Mouse (Mus musculus): Measurements from ENCODE around the gene Lypd6. TPM values are rescaled to one million over a fixed set of nuclear protein-coding genes. Genes with fewer than 3 reads are reported as not detected.

Gene Lypd6
- polyA plus RNA-seq, 1 experiment from 2014 or later: 5.5 TPM

- Histone ChIP-seq H3K4me1 (replicated peaks; ENCODE audit: control insufficient read depth, insufficient read depth, low read length) (no peaks in the 10 kb centered on the region), H3K36me3 (ENCODE audit: control insufficient read depth, insufficient read depth, low read length) (no peaks in the 10 kb centered on the region), H3K27me3 (ENCODE audit: control insufficient read depth, insufficient read depth, low read length) (no peaks in the 10 kb centered on the region), H3K9me3 (ENCODE audit: control insufficient read depth, low read length) (no peaks in the 10 kb centered on the region), H3K4me2 (replicated peaks; ENCODE audit: low read depth, low read length) (no peak overlapping the region), H3K9ac (ENCODE audit: low read depth, low read length) (no peak overlapping the region), H3K27ac (ENCODE audit: low read depth, low read length) (no peak overlapping the region), H3K4me3 (ENCODE audit: low read depth, low read length) (no peak overlapping the region)
- DNase-seq (ENCODE audit: low spot score) (no peak), ATAC-seq (ENCODE audit: low FRiP score) (no peak)
- WGBS: 100% methylated on average over 1 of the region's 1 CpGs
Measured at GRCm38 (mm10) chr2:50053893-50054292, 12.3 kb upstream of the Lypd6 start.

DNA sequence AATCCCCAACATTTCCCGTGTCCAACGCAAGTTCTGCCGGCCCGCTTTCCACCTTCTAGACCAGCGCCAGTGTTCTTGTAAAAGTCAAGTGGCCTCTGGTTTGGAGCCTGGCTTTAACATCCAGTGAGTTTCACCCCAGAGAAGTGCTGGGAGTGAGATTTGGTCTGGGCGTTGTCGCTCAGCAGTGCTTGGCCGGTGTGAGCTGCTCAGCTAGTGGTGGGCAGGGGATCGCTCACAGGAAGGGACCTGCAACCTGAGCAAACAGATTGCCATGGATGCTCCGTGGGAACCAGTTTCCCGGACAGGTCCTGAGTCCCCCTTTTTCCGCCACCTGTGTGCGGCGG lies 355 bp upstream of the Lypd6 start:
- no peak for DNase-seq (ENCODE audit: low spot score)
- Histone ChIP-seq H3K36me3 (ENCODE audit: control insufficient read depth, insufficient read depth, low read length) (no peaks in the 10 kb centered on the region), H3K9me3 (ENCODE audit: control insufficient read depth, low read length) (no peaks in the 10 kb centered on the region), H3K4me1 (replicated peaks; ENCODE audit: control insufficient read depth, insufficient read depth, low read length) (no peaks in the 10 kb centered on the region), H3K9ac (ENCODE audit: low read depth, low read length) (peak overlapping the region; percentile 60), H3K4me2 (replicated peaks; ENCODE audit: low read depth, low read length) (peak overlapping the region; percentile 91), H3K27me3 (ENCODE audit: control insufficient read depth, insufficient read depth, low read length) (peaks cover 7% of the 10 kb centered on the region), H3K27ac (ENCODE audit: low read depth, low read length) (0 out of 2 replicates have a peak overlapping the region, but pooled peaks have one; percentile 17), H3K4me3 (ENCODE audit: low read depth, low read length) (peak overlapping the region; percentile 68)
- WGBS: under 1% methylated on average over 14 of the region's 14 CpGs
- ATAC-seq (ENCODE audit: low FRiP score): peak; percentile 71

GRCm38 (mm10) chr2:50066968-50067315 lies 713 bp downstream of the Lypd6 start:
- peak overlapping the region; percentile 91 for H3K4me2 ChIP-seq (replicated peaks; ENCODE audit: low read depth, low read length)
- 2% methylated on average over 9 of the region's 9 CpGs for WGBS
- DNase-seq (ENCODE audit: low spot score) (no peak), ATAC-seq (ENCODE audit: low FRiP score) (no peak)
- no peaks in the 10 kb centered on the region for H3K4me1 ChIP-seq (replicated peaks; ENCODE audit: control insufficient read depth, insufficient read depth, low read length)
- no peaks in the 10 kb centered on the region for H3K36me3 ChIP-seq (ENCODE audit: control insufficient read depth, insufficient read depth, low read length)
- H3K9me3 ChIP-seq (ENCODE audit: control insufficient read depth, low read length): no peaks in the 10 kb centered on the region
- H3K27me3 ChIP-seq (ENCODE audit: control insufficient read depth, insufficient read depth, low read length): peaks cover 7% of the 10 kb centered on the region
- H3K4me3 ChIP-seq (ENCODE audit: low read depth, low read length): peak overlapping the region; percentile 68
- H3K27ac ChIP-seq (ENCODE audit: low read depth, low read length): no peak overlapping the region
- H3K9ac ChIP-seq (ENCODE audit: low read depth, low read length): peak overlapping the region; percentile 60

- no peaks in the 10 kb centered on the region for H3K36me3 ChIP-seq (ENCODE audit: control insufficient read depth, insufficient read depth, low read length)
- H3K4me3 ChIP-seq (ENCODE audit: low read depth, low read length): no peak overlapping the region
- no peaks in the 10 kb centered on the region for H3K4me1 ChIP-seq (replicated peaks; ENCODE audit: control insufficient read depth, insufficient read depth, low read length)
- no peak overlapping the region for H3K4me2 ChIP-seq (replicated peaks; ENCODE audit: low read depth, low read length)
- no peaks in the 10 kb centered on the region for H3K9me3 ChIP-seq (ENCODE audit: control insufficient read depth, low read length)
- no peak overlapping the region for H3K9ac ChIP-seq (ENCODE audit: low read depth, low read length)
- H3K27ac ChIP-seq (ENCODE audit: low read depth, low read length): no peak overlapping the region
- DNase-seq (ENCODE audit: low spot score): no peak
- 77% methylated on average over 13 of the region's 13 CpGs for WGBS
- H3K27me3 ChIP-seq (ENCODE audit: control insufficient read depth, insufficient read depth, low read length): peaks cover 7% of the 10 kb centered on the region
- no peak for ATAC-seq (ENCODE audit: low FRiP score)
Measured at GRCm38 (mm10) chr2:50069571-50070295, 3.5 kb downstream of the Lypd6 start.

DNA sequence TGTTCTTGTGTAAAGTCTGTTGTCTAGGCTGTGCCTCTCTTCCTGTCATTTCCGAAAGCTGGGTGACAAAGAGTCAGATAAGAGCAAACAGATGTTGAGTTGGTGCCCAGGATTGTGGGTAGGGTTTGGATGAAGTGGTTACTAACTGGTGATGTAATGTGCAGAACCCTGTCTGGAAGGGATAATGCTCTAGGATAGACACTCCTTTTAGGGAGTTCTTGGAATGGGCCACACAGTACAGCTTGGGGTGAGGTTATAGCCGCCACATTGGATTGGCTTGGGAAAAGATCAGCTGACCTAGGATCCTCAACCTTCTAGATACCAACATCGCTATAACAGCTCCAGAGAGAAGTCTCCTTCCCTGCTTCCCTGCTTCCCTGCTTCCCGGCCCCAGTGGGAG lies 5.9 kb downstream of the Lypd6 start:
- DNase-seq (ENCODE audit: low spot score) (no peak), ATAC-seq (ENCODE audit: low FRiP score) (no peak)
- Histone ChIP-seq H3K9ac (ENCODE audit: low read depth, low read length) (no peak overlapping the region), H3K27me3 (ENCODE audit: control insufficient read depth, insufficient read depth, low read length) (no peaks in the 10 kb centered on the region), H3K36me3 (ENCODE audit: control insufficient read depth, insufficient read depth, low read length) (no peaks in the 10 kb centered on the region), H3K4me3 (ENCODE audit: low read depth, low read length) (no peak overlapping the region), H3K4me1 (replicated peaks; ENCODE audit: control insufficient read depth, insufficient read depth, low read length) (no peaks in the 10 kb centered on the region), H3K4me2 (replicated peaks; ENCODE audit: low read depth, low read length) (no peak overlapping the region), H3K9me3 (ENCODE audit: control insufficient read depth, low read length) (no peaks in the 10 kb centered on the region), H3K27ac (ENCODE audit: low read depth, low read length) (no peak overlapping the region)
- whole genome bisulfite sequencing: 79% methylated on average over 4 of the region's 4 CpGs

- Histone ChIP-seq H3K4me3 (ENCODE audit: low read depth, low read length) (no peak overlapping the region), H3K4me2 (replicated peaks; ENCODE audit: low read depth, low read length) (no peak overlapping the region), H3K9ac (ENCODE audit: low read depth, low read length) (no peak overlapping the region), H3K36me3 (ENCODE audit: control insufficient read depth, insufficient read depth, low read length) (no peaks in the 10 kb centered on the region), H3K9me3 (ENCODE audit: control insufficient read depth, low read length) (no peaks in the 10 kb centered on the region), H3K27me3 (ENCODE audit: control insufficient read depth, insufficient read depth, low read length) (no peaks in the 10 kb centered on the region), H3K4me1 (replicated peaks; ENCODE audit: control insufficient read depth, insufficient read depth, low read length) (no peaks in the 10 kb centered on the region), H3K27ac (ENCODE audit: low read depth, low read length) (no peak overlapping the region)
- WGBS: 77% methylated on average over 3 of the region's 3 CpGs
- ATAC-seq (ENCODE audit: low FRiP score) (no peak), DNase-seq (ENCODE audit: low spot score) (no peak)
Measured at GRCm38 (mm10) chr2:50084746-50085145, 18.5 kb downstream of the Lypd6 start.

DNA sequence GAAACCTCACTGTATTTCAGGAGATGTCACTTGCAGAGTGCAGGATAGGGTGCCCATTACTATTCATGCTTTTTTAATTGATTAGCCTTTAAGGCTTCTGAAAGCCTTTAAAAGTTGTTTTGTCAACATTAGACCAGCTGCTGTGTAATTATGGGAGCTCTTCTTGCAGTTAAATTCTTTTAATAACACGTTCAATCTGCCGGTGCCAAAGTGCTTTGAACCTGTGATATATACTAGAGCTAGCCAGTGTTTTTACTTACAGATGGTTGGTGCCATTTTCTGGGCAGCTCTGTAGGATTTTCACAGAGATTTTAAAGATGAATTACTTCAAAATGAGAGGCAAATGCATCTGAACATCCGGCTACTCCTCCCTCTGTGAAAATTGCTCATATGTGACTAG lies 21.5 kb downstream of the Lypd6 start:
- no peak overlapping the region for H3K9ac ChIP-seq (ENCODE audit: low read depth, low read length)
- no peak for ATAC-seq (ENCODE audit: low FRiP score)
- H3K36me3 ChIP-seq (ENCODE audit: control insufficient read depth, insufficient read depth, low read length): no peaks in the 10 kb centered on the region
- no peaks in the 10 kb centered on the region for H3K27me3 ChIP-seq (ENCODE audit: control insufficient read depth, insufficient read depth, low read length)
- H3K27ac ChIP-seq (ENCODE audit: low read depth, low read length): no peak overlapping the region
- no peaks in the 10 kb centered on the region for H3K9me3 ChIP-seq (ENCODE audit: control insufficient read depth, low read length)
- no peak for DNase-seq (ENCODE audit: low spot score)
- H3K4me1 ChIP-seq (replicated peaks; ENCODE audit: control insufficient read depth, insufficient read depth, low read length): no peaks in the 10 kb centered on the region
- no peak overlapping the region for H3K4me3 ChIP-seq (ENCODE audit: low read depth, low read length)
- WGBS: 83% methylated on average over 3 of the region's 3 CpGs
- no peak overlapping the region for H3K4me2 ChIP-seq (replicated peaks; ENCODE audit: low read depth, low read length)

DNA sequence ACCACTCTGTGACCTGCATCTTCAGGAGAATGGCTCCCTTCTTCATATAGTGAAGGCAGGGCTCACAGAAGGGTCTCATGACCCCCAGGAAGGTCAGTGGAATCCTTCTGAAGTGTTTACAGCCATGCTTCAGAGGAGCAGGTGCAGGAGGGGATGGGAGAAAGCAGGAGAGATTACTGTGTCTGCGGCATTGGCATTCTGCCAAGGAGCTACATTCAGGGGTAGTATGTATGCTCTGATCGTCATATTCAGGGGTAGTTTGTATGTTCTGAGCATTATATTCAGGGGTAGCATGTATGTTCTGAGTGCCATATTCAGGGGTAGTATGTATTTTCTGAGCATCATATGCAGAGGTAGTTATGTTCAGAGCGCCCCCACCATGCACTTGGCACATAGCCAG lies 30.1 kb downstream of the Lypd6 start:
- no peaks in the 10 kb centered on the region for H3K36me3 ChIP-seq (ENCODE audit: control insufficient read depth, insufficient read depth, low read length)
- no peaks in the 10 kb centered on the region for H3K9me3 ChIP-seq (ENCODE audit: control insufficient read depth, low read length)
- H3K27me3 ChIP-seq (ENCODE audit: control insufficient read depth, insufficient read depth, low read length): no peaks in the 10 kb centered on the region
- ATAC-seq (ENCODE audit: low FRiP score) (no peak), DNase-seq (ENCODE audit: low spot score) (no peak)
- WGBS: 92% methylated on average over 3 of the region's 3 CpGs
- H3K9ac ChIP-seq (ENCODE audit: low read depth, low read length): no peak overlapping the region
- H3K4me3 ChIP-seq (ENCODE audit: low read depth, low read length): no peak overlapping the region
- no peak overlapping the region for H3K27ac ChIP-seq (ENCODE audit: low read depth, low read length)
- H3K4me1 ChIP-seq (replicated peaks; ENCODE audit: control insufficient read depth, insufficient read depth, low read length): peaks cover 7% of the 10 kb centered on the region; the same call in 1 of the 2 replicates
- no peak overlapping the region for H3K4me2 ChIP-seq (replicated peaks; ENCODE audit: low read depth, low read length)

DNA sequence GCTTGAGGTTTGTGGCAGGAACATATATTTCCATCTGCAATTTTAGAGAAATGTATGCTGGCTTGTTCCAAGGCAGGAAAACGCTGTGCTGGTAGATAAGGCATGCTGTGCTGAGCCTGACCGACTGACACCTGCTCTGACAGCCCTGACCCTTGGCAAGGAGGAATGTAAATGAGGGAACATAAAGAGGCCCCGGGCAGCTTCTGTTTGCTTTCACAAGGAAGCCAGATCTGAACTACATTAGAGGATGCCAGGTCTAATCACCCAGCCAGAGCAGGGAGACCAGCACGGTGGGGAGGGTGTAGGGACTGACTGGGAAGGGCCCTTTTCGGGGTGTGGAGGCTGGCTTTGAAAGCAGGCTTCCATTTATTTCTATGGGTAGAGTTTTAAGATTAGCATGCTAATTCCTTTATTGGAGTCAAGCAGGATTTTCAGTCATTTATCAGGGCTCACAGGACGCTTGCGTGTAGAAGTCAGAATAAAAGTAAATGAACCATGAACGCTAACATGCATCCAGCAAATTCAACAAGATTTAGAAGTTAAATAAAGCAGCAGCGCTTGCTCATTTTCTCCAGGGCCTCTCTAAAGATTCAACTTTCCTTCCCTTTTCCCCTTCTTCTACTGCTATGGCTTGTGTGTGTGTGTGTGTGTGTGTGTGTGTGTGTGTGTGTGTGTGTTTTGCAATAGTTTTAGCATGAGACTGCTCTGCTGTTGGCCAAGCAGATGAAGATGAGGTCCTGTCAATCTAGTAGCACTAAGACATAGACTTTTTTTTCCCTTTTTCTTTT lies 34.3 kb downstream of the Lypd6 start:
- peak; percentile 49; the same call in 1 of the 2 replicates for ATAC-seq (ENCODE audit: low FRiP score)
- peaks cover 7% of the 10 kb centered on the region; the same call in 1 of the 2 replicates for H3K4me1 ChIP-seq (replicated peaks; ENCODE audit: control insufficient read depth, insufficient read depth, low read length)
- no peak overlapping the region for H3K9ac ChIP-seq (ENCODE audit: low read depth, low read length)
- no peaks in the 10 kb centered on the region for H3K27me3 ChIP-seq (ENCODE audit: control insufficient read depth, insufficient read depth, low read length)
- H3K9me3 ChIP-seq (ENCODE audit: control insufficient read depth, low read length): no peaks in the 10 kb centered on the region
- 27% methylated on average over 9 of the region's 9 CpGs for WGBS
- no peak overlapping the region for H3K4me3 ChIP-seq (ENCODE audit: low read depth, low read length)
- no peak overlapping the region for H3K4me2 ChIP-seq (replicated peaks; ENCODE audit: low read depth, low read length)
- DNase-seq (ENCODE audit: low spot score): peak; percentile 32
- peak overlapping the region; percentile 25; the same call in 1 of the 2 replicates for H3K27ac ChIP-seq (ENCODE audit: low read depth, low read length)
- H3K36me3 ChIP-seq (ENCODE audit: control insufficient read depth, insufficient read depth, low read length): no peaks in the 10 kb centered on the region
